Mouse (Mus musculus): ENCODE data around the gene Arrdc3.

The Arrdc3 gene

GRCm38 (mm10) chr13:80921593-80922327 lies 38.6 kb downstream of the Arrdc3 start:
- DNase-seq (ENCODE audit: low spot score): no peak

DNA sequence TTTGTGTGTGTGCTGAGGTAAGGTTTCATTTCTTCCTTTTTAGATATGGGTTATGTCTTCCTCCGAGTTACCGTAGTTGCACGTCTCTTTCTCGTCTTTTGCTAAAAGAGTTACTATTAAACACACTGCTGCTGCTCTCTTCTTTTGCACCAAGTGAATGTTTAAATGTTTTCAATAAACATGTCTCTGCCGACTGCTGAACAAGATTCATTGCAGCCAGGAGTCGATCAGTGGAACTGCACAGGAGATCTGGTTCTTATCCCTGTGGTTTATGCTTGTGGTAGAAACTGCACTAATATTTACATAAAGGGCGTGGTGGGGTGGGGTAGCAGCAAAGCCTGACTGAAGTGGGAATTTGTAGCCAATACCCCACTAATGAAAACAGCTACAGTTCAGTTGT lies 45.0 kb downstream of the Arrdc3 start:
- no peak for DNase-seq (ENCODE audit: low spot score)

GRCm38 (mm10) chr13:80930030-80930429 lies 46.8 kb downstream of the Arrdc3 start:
- no peak for DNase-seq (ENCODE audit: low spot score)

- no peak for DNase-seq (ENCODE audit: low spot score)
These were observed 49.7 kb downstream of the Arrdc3 start for GRCm38 (mm10) chr13:80932816-80933402.

DNA sequence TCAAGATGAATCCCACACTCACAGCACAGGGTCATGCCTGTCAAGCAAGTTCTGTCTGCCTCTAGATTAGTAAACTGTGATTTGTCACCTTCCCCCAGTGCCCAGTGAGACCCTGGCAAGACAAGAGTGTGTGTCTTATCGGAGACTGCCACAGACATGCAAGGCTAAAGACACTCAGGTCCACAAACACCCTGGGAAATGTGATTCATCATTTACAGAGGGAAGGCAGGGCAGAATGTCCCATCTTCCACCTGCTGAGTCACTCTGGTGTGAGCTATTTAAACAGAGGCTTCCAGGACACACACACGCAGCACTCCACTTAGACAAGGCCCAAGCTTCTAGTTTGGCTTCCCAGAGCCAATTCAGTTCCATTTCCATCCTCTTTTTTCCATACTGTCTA lies 53.2 kb downstream of the Arrdc3 start:
- no peak for DNase-seq (ENCODE audit: low spot score)

GRCm38 (mm10) chr13:80939228-80939627 lies 56.0 kb downstream of the Arrdc3 start:
- no peak for DNase-seq (ENCODE audit: low spot score)

- no peak for DNase-seq (ENCODE audit: low spot score)
These were observed 56.7 kb downstream of the Arrdc3 start for GRCm38 (mm10) chr13:80939866-80940265.

GRCm38 (mm10) chr13:80940421-80940820 lies 57.2 kb downstream of the Arrdc3 start:
- no peak for DNase-seq (ENCODE audit: low spot score)

GRCm38 (mm10) chr13:80940860-80941630 lies 57.9 kb downstream of the Arrdc3 start:
- no peak for DNase-seq (ENCODE audit: low spot score)

DNA sequence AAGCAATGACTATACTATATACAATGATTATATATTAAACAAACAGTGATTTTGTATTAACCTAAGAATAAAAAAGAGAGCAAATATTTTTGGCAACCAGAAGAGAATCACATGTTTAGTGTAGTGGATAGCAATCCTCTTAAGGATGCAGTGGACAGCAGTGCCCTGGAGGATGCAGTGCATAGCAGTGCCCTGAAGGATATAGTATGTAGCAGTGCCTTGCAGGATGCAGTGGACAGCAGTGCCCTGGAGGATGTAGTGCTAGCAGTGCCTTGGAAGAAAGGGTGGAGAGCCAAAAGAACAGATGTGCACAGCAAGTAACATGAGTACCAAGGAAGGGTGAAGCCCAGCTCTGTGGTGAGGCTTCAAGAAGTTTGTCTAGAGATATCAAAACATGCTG lies 61.3 kb downstream of the Arrdc3 start:
- DNase-seq (ENCODE audit: low spot score): no peak

All from ovary, postnatal 14 days (tissue).